Mouse (Mus musculus) intestine, embryonic 14.5 days (tissue): ENCODE measurements around the gene Spata18. TPM values are rescaled to one million over a fixed set of nuclear protein-coding genes. Genes with fewer than 3 reads are reported as not detected.
A peak's percentile ranks its signal among the peaks of the same experiment; 100 is the strongest.

Experiments used
- ATAC-seq: fragments of 200-750 bp; cut with Nextera tagmentation; replicated peaks from 2 replicates; pipeline ENCODE4 v1.8.0; 2017; ENCODE audit warnings: low read depth, moderate number of reproducible peaks, moderate TSS enrichment, moderate library complexity; ENCODE audit not compliant: low FRiP score, low TSS enrichment
- DNase-seq: peaks from one replicate; pipeline ENCODE4 v3.0.0-alpha.2; 2018; ENCODE audit warnings: low spot score
- H3K27ac ChIP-seq: fragments of 300-500 bp; sonication (generic); 2 replicates; pipeline ENCODE4 v1.5.1; 2014; ENCODE audit warnings: low read depth, mild to moderate bottlenecking, control low read depth
- H3K27me3 ChIP-seq: fragments of 300-500 bp; sonication (generic); replicated peaks from 2 replicates; pipeline ENCODE4 v1.6.1; 2014; ENCODE audit warnings: low read length, control low read depth; ENCODE audit not compliant: control insufficient read depth, insufficient read depth
- H3K36me3 ChIP-seq: fragments of 300-500 bp; sonication (generic); 2 replicates; pipeline ENCODE4 v1.6.1; 2014; ENCODE audit warnings: low read length, control low read depth; ENCODE audit not compliant: control insufficient read depth, insufficient read depth
- H3K4me1 ChIP-seq: fragments of 300-500 bp; sonication (generic); replicated peaks from 2 replicates; pipeline ENCODE4 v1.6.1; 2014; ENCODE audit warnings: low read length, control low read depth, mixed read lengths; ENCODE audit not compliant: control insufficient read depth, insufficient read depth
- H3K4me2 ChIP-seq: fragments of 300-500 bp; sonication (generic); 2 replicates; pipeline ENCODE4 v1.6.1; 2014; ENCODE audit warnings: low read length
- H3K4me3 ChIP-seq: fragments of 300-500 bp; sonication (generic); 2 replicates; pipeline ENCODE4 v1.5.1; 2014; ENCODE audit warnings: low read depth, low read length, control low read depth, mixed read lengths
- H3K9ac ChIP-seq: fragments of 300-500 bp; sonication (generic); 2 replicates; pipeline ENCODE4 v1.6.1; 2014; ENCODE audit warnings: mild to moderate bottlenecking, low read length
- H3K9me3 ChIP-seq: fragments of 300-500 bp; sonication (generic); 2 replicates; pipeline ENCODE4 v1.6.1; 2016; ENCODE audit warnings: low read length, control low read depth; ENCODE audit not compliant: control insufficient read depth
- WGBS: fragments of 180-500 bp; shearing (Covaris S2); extraction: QIAGEN DNeasy Blood & Tissue Kit; methylation state at CpG from one replicate; pipeline ENCODE4 v1.1.7; 2014; 5-methylcytosine and 5-hydroxymethylcytosine counted together
- polyA plus RNA-seq: library from polyadenylated mRNA; unstranded; fragments of >200 nt; fragmentation: Nextera tagmentation; extraction: Ambion mirVana; gene quantifications from 2 replicates; pipeline ENCODE4 v1.2.1, GENCODE M21; 2014

Gene Spata18
- polyA plus RNA-seq, 1 experiment from 2014 or later, result 0.45 TPM

- H3K4me3 ChIP-seq, result no peak overlapping the region
Observed at GRCm38 (mm10) chr5:73642091-73642490, 9.1 kb upstream of the Spata18 start.

GRCm38 (mm10) chr5:73647261-73647900, 3.8 kb upstream of the Spata18 start, which contains the start of gene Sgcb:
TSS of gene Sgcb (minus strand) at chr5:73647790.
- Histone ChIP-seq H3K4me2 (peak within 1 kb of the TSS; percentile 53), H3K27me3 (peaks cover 44% of the 10 kb centered on the region), H3K36me3 (no peaks in the 10 kb centered on the region; the same call in 1 of the 2 replicates), H3K4me3 (peak within 1 kb of the TSS; percentile 78), H3K9ac (peak within 1 kb of the TSS; percentile 44), H3K27ac (no peak within 1 kb of the TSS), H3K4me1 (0 out of 2 replicates have a peak, but pooled peaks cover 10% of the 10 kb centered on the region), H3K9me3 (no peaks in the 10 kb centered on the region)
- DNase-seq (peak; percentile 86), ATAC-seq (peak; percentile 73)
- WGBS, result 1% methylated on average over 62 of the region's 62 CpGs

More at GRCm38 (mm10) chr5:73642091-73642490, 9.1 kb upstream of the Spata18 start:
- no peak overlapping the region for H3K9ac ChIP-seq
- H3K27ac ChIP-seq, result no peak overlapping the region
- H3K4me1 ChIP-seq, result no peaks in the 10 kb centered on the region
- H3K9me3 ChIP-seq, result no peaks in the 10 kb centered on the region
- peaks cover 6% of the 10 kb centered on the region for H3K36me3 ChIP-seq
- H3K27me3 ChIP-seq, result no peaks in the 10 kb centered on the region
- no peak overlapping the region for H3K4me2 ChIP-seq
- ATAC-seq, result no peak
- 84% methylated on average over 4 of the region's 4 CpGs for WGBS
- DNase-seq, result no peak

GRCm38 (mm10) chr5:73650365-73650964, 714 bp upstream of the Spata18 start:
- ATAC-seq (no peak), DNase-seq (peak; percentile 69)
- Histone ChIP-seq H3K4me1 (0 out of 2 replicates have a peak, but pooled peaks cover 10% of the 10 kb centered on the region), H3K9me3 (no peaks in the 10 kb centered on the region), H3K4me3 (peak overlapping the region; percentile 50), H3K27me3 (peaks cover 64% of the 10 kb centered on the region), H3K4me2 (peak overlapping the region; percentile 99), H3K36me3 (no peaks in the 10 kb centered on the region), H3K27ac (no peak overlapping the region), H3K9ac (peak overlapping the region; percentile 37; the same call in 1 of the 2 replicates)
- WGBS, result 1% methylated on average over 15 of the region's 15 CpGs

GRCm38 (mm10) chr5:73651855-73652201, 649 bp downstream of the Spata18 start:
- Histone ChIP-seq H3K4me1 (0 out of 2 replicates have a peak, but pooled peaks cover 10% of the 10 kb centered on the region), H3K36me3 (no peaks in the 10 kb centered on the region), H3K27me3 (peaks cover 64% of the 10 kb centered on the region), H3K4me2 (peak overlapping the region; percentile 99), H3K9ac (no peak overlapping the region), H3K4me3 (peak overlapping the region; percentile 50), H3K9me3 (no peaks in the 10 kb centered on the region), H3K27ac (no peak overlapping the region)
- DNase-seq (peak; percentile 54), ATAC-seq (no peak)
- WGBS, result under 1% methylated on average over 4 of the region's 4 CpGs

- Histone ChIP-seq H3K27me3 (no peaks in the 10 kb centered on the region; the same call in 1 of the 2 replicates), H3K27ac (no peak overlapping the region), H3K36me3 (no peaks in the 10 kb centered on the region), H3K4me1 (0 out of 2 replicates have a peak, but pooled peaks cover 3% of the 10 kb centered on the region), H3K4me3 (no peak overlapping the region), H3K4me2 (no peak overlapping the region), H3K9me3 (no peaks in the 10 kb centered on the region), H3K9ac (no peak overlapping the region)
- ATAC-seq (no peak), DNase-seq (no peak)
- whole genome bisulfite sequencing, result 77% methylated on average over 2 of the region's 2 CpGs
Observed at GRCm38 (mm10) chr5:73666695-73667094, 15.5 kb downstream of the Spata18 start.

GRCm38 (mm10) chr5:73667877-73668276, 16.7 kb downstream of the Spata18 start:
- 85% methylated on average over 2 of the region's 2 CpGs for WGBS
- Histone ChIP-seq H3K9ac (no peak overlapping the region), H3K4me2 (no peak overlapping the region), H3K4me1 (0 out of 2 replicates have a peak, but pooled peaks cover 3% of the 10 kb centered on the region), H3K27me3 (no peaks in the 10 kb centered on the region), H3K9me3 (no peaks in the 10 kb centered on the region), H3K27ac (no peak overlapping the region), H3K36me3 (no peaks in the 10 kb centered on the region), H3K4me3 (no peak overlapping the region)
- DNase-seq, result no peak
- no peak for ATAC-seq

- 65% methylated on average over 26 of the region's 26 CpGs for WGBS
- Histone ChIP-seq H3K4me3 (no peak overlapping the region), H3K9me3 (no peaks in the 10 kb centered on the region), H3K27ac (no peak overlapping the region), H3K27me3 (no peaks in the 10 kb centered on the region), H3K4me1 (0 out of 2 replicates have a peak, but pooled peaks cover 3% of the 10 kb centered on the region), H3K36me3 (no peaks in the 10 kb centered on the region), H3K4me2 (no peak overlapping the region), H3K9ac (no peak overlapping the region)
- DNase-seq, result peak; percentile 48
- ATAC-seq, result no peak
Observed at GRCm38 (mm10) chr5:73669386-73669785, 18.2 kb downstream of the Spata18 start.

GRCm38 (mm10) chr5:73675604-73676003, 24.4 kb downstream of the Spata18 start:
- Histone ChIP-seq H3K4me3 (no peak overlapping the region), H3K4me2 (no peak overlapping the region), H3K36me3 (no peaks in the 10 kb centered on the region), H3K9ac (no peak overlapping the region), H3K27ac (no peak overlapping the region), H3K9me3 (no peaks in the 10 kb centered on the region), H3K4me1 (no peaks in the 10 kb centered on the region), H3K27me3 (no peaks in the 10 kb centered on the region)
- DNase-seq, result no peak
- ATAC-seq, result no peak
- WGBS, result 78% methylated on average over 3 of the region's 3 CpGs
